Mouse (Mus musculus): ENCODE data around the gene Pbx1. TPM values are rescaled to one million over a fixed set of nuclear protein-coding genes. Genes with fewer than 3 reads are reported as not detected.

Pbx1 gene
- polyA plus RNA-seq, 1 experiment from 2014 or later, result 23.2 TPM

DNA sequence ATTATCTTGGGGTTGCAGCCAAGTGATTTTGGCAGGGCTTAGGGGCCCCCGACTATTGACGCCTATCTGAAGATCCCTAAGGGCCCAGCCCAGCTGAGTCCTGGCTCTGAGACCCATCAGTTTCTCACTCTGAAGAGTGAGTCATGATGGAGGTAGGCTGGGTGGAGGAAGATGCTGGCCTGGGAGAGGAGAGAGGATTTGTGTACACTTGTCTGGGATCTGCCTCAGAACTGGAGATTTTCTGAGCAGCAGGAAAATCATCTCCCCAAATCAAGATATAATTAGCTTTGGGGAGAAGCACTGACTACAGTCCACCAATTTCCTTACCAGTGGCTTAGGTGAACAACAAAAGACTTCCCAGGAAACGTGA lies 103.8 kb downstream of the Pbx1 start:
- TF ChIP-seq CTCF (IDR thresholded peaks at IDR 0.05; ENCODE audit: low read depth), result no peak
- no peak for TF ChIP-seq EP300 (optimal IDR thresholded peaks at IDR 0.05)
- no peak overlapping the region for H3K27ac ChIP-seq (replicated peaks)

DNA sequence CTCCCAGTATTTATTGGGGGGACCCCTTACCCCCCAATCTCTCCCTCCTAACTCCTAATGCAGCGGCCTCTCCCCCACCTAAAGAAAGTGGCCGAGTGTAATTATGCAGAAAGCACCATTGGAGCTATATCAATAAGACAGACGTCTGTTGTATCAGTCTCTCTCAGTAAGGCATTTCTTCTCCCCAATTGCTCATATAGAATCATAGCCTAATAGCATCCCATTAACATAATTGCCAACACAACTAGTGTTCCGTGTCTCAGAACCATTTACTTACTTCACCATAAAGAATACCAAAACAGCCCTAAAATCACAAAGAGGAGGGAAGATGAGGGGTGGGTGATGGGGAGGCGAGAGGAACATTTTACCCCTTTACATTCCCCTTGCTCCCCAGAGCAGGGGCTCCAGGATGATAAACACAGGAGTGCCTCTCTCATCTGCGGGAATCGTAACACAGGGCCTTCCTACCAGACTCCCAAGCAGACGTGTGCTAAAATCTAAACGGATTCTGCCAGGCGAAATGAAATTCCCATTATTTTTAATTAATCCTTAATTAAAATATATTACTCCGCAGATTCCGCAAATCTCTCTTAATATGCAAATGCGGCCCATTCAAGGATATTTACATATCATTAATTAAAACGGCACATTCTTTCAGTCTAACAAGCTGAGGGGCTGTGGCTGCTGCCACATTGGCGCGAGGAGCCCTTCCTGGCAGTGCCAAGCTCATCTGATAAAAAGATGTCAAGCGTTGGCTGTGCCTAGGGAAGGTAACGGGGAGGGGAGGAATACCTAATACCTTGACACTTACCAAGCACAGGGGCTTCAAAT lies 104.5 kb downstream of the Pbx1 start:
- 79% methylated on average over 18 of the region's 18 CpGs for WGBS
- Histone ChIP-seq H3K4me2 (replicated peaks; ENCODE audit: low read depth) (no peak overlapping the region), H3K4me1 (replicated peaks; ENCODE audit: control insufficient read depth, insufficient read depth) (no peaks in the 10 kb centered on the region; the same call in none of the 2 replicates), H3K27me3 (ENCODE audit: control insufficient read depth, insufficient read depth, low read length) (no peaks in the 10 kb centered on the region), H3K36me3 (ENCODE audit: control insufficient read depth, insufficient read depth, low read length) (0 out of 2 replicates have a peak, but pooled peaks cover 2% of the 10 kb centered on the region), H3K4me3 (ENCODE audit: low read depth, low read length) (no peak overlapping the region), H3K9ac (ENCODE audit: low read length) (no peak overlapping the region), H3K9me3 (ENCODE audit: control insufficient read depth, low read length) (no peaks in the 10 kb centered on the region), H3K27ac (replicated peaks) (no peak overlapping the region)
- ATAC-seq (ENCODE audit: low FRiP score, low TSS enrichment), result no peak
- TF ChIP-seq CTCF (IDR thresholded peaks at IDR 0.05; ENCODE audit: low read depth), result no peak
- TF ChIP-seq EP300 (optimal IDR thresholded peaks at IDR 0.05), result no peak
- DNase-seq (ENCODE audit: low spot score), result no peak

More for the DNA sequence above, 103.8 kb downstream of the Pbx1 start:
- Histone ChIP-seq H3K9me3 (ENCODE audit: control insufficient read depth, low read length) (no peaks in the 10 kb centered on the region), H3K9ac (ENCODE audit: low read length) (no peak overlapping the region), H3K4me3 (ENCODE audit: low read depth, low read length) (no peak overlapping the region), H3K36me3 (ENCODE audit: control insufficient read depth, insufficient read depth, low read length) (peaks cover 5% of the 10 kb centered on the region; the same call in 1 of the 2 replicates), H3K4me2 (replicated peaks; ENCODE audit: low read depth) (no peak overlapping the region), H3K27me3 (ENCODE audit: control insufficient read depth, insufficient read depth, low read length) (no peaks in the 10 kb centered on the region), H3K4me1 (replicated peaks; ENCODE audit: control insufficient read depth, insufficient read depth) (no peaks in the 10 kb centered on the region; the same call in none of the 2 replicates)
- DNase-seq (ENCODE audit: low spot score) (no peak), ATAC-seq (ENCODE audit: low FRiP score, low TSS enrichment) (no peak)
- WGBS, result 37% methylated on average over 3 of the region's 3 CpGs

DNA sequence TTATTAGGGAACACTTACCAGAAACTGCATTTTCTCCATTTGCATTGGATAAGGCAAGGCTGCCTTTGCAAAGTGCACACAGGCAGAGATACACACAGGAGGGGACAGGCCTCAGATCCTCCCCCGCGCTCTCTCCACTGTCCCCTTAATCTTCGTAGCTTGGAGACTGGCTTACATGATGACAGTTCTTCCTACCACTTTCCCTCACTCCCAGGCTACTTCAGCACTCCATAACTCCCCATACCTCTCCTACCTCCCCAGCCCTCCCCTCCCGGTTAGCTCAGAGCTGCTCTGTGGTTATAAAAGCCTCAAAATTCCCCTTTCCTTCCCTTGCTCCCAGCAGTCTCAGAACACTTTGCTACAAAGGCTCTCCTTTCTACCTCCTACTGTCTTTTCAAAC lies 106.3 kb downstream of the Pbx1 start:
- no peak for TF ChIP-seq EP300 (optimal IDR thresholded peaks at IDR 0.05)
- TF ChIP-seq CTCF (IDR thresholded peaks at IDR 0.05; ENCODE audit: low read depth), result no peak
- H3K27me3 ChIP-seq (ENCODE audit: control insufficient read depth, insufficient read depth, low read length), result no peaks in the 10 kb centered on the region
- no peak overlapping the region for H3K27ac ChIP-seq (replicated peaks)
- H3K4me1 ChIP-seq (replicated peaks; ENCODE audit: control insufficient read depth, insufficient read depth), result no peaks in the 10 kb centered on the region; the same call in none of the 2 replicates
- no peaks in the 10 kb centered on the region for H3K36me3 ChIP-seq (ENCODE audit: control insufficient read depth, insufficient read depth, low read length)
- DNase-seq (ENCODE audit: low spot score) (no peak), ATAC-seq (ENCODE audit: low FRiP score, low TSS enrichment) (no peak)
- WGBS, result 80% methylated on average over 4 of the region's 4 CpGs
- H3K9ac ChIP-seq (ENCODE audit: low read length), result no peak overlapping the region
- no peak overlapping the region for H3K4me2 ChIP-seq (replicated peaks; ENCODE audit: low read depth)
- H3K4me3 ChIP-seq (ENCODE audit: low read depth, low read length), result no peak overlapping the region
- no peaks in the 10 kb centered on the region for H3K9me3 ChIP-seq (ENCODE audit: control insufficient read depth, low read length)

GRCm38 (mm10) chr1:168324306-168325085 lies 107.6 kb downstream of the Pbx1 start:
- no peak overlapping the region for H3K4me2 ChIP-seq (replicated peaks; ENCODE audit: low read depth)
- WGBS, result 48% methylated on average over 7 of the region's 7 CpGs
- no peak for ATAC-seq (ENCODE audit: low FRiP score, low TSS enrichment)
- no peak for DNase-seq (ENCODE audit: low spot score)
- no peaks in the 10 kb centered on the region for H3K27me3 ChIP-seq (ENCODE audit: control insufficient read depth, insufficient read depth, low read length)
- no peaks in the 10 kb centered on the region for H3K9me3 ChIP-seq (ENCODE audit: control insufficient read depth, low read length)
- no peaks in the 10 kb centered on the region for H3K36me3 ChIP-seq (ENCODE audit: control insufficient read depth, insufficient read depth, low read length)
- TF ChIP-seq EP300 (optimal IDR thresholded peaks at IDR 0.05) (no peak), CTCF (IDR thresholded peaks at IDR 0.05; ENCODE audit: low read depth) (no peak)
- H3K27ac ChIP-seq (replicated peaks), result no peak overlapping the region
- no peaks in the 10 kb centered on the region; the same call in none of the 2 replicates for H3K4me1 ChIP-seq (replicated peaks; ENCODE audit: control insufficient read depth, insufficient read depth)
- no peak overlapping the region for H3K9ac ChIP-seq (ENCODE audit: low read length)
- H3K4me3 ChIP-seq (ENCODE audit: low read depth, low read length), result no peak overlapping the region

GRCm38 (mm10) chr1:168323436-168324108 lies 108.5 kb downstream of the Pbx1 start:
- 0 out of 2 replicates have a peak, but pooled peaks have one; percentile 40 for ATAC-seq (ENCODE audit: low FRiP score, low TSS enrichment)
- Histone ChIP-seq H3K4me3 (ENCODE audit: low read depth, low read length) (no peak overlapping the region), H3K9me3 (ENCODE audit: control insufficient read depth, low read length) (no peaks in the 10 kb centered on the region), H3K4me1 (replicated peaks; ENCODE audit: control insufficient read depth, insufficient read depth) (no peaks in the 10 kb centered on the region; the same call in none of the 2 replicates), H3K27ac (replicated peaks) (no peak overlapping the region), H3K36me3 (ENCODE audit: control insufficient read depth, insufficient read depth, low read length) (no peaks in the 10 kb centered on the region), H3K9ac (ENCODE audit: low read length) (no peak overlapping the region), H3K4me2 (replicated peaks; ENCODE audit: low read depth) (no peak overlapping the region), H3K27me3 (ENCODE audit: control insufficient read depth, insufficient read depth, low read length) (no peaks in the 10 kb centered on the region)
- TF ChIP-seq EP300 (optimal IDR thresholded peaks at IDR 0.05), result no peak
- no peak for TF ChIP-seq CTCF (IDR thresholded peaks at IDR 0.05; ENCODE audit: low read depth)
- WGBS, result 48% methylated on average over 12 of the region's 12 CpGs
- no peak for DNase-seq (ENCODE audit: low spot score)
